ENCODE assay signal across 32 mouse cellular contexts in genomic region chr5:28290630-28291029, GRCm38 (mm10). TPM values are rescaled to one million over a fixed set of nuclear protein-coding genes. Genes with fewer than 3 reads are reported as not detected.
"Had no signal": no experiment of that assay in that cellular context is flagged by ENCODE, and none has a peak within 500 bp of the region (broad histone marks: within the 10 kb centered on the region; RNA-seq: fewer than 3 reads in every experiment).

No protein-coding gene starts in this region.

- H3K9ac ChIP-seq: heart, embryonic 13.5 days; heart, embryonic 15.5 days; hindbrain, embryonic 12.5 days; hindbrain, embryonic 14.5 days; kidney, embryonic 15.5 days; limb, embryonic 13.5 days; limb, embryonic 15.5 days; liver, embryonic 12.5 days; liver, embryonic 14.5 days had no signal

- H3K4me2 ChIP-seq: heart, embryonic 11.5 days; heart, embryonic 13.5 days; heart, embryonic 15.5 days; hindbrain, embryonic 12.5 days; hindbrain, embryonic 14.5 days; kidney, embryonic 15.5 days; limb, embryonic 13.5 days; limb, embryonic 15.5 days; liver, embryonic 12.5 days had no signal

- H3K36me3 ChIP-seq: heart, embryonic 13.5 days; heart, embryonic 15.5 days; hindbrain, embryonic 10.5 days; hindbrain, embryonic 12.5 days; kidney, embryonic 15.5 days; limb, embryonic 13.5 days; limb, embryonic 15.5 days; liver, embryonic 12.5 days had no signal

- DNase-seq: gastrocnemius, adult 2 months; gastrocnemius, postnatal 10 days; gastrocnemius, postnatal 25 days; heart, adult 2 months; heart, postnatal 14 days; heart, postnatal 36 days; kidney, adult 11 months; kidney, postnatal 14 days; kidney, postnatal 36 days; layer of hippocampus, adult 9-11 months; layer of hippocampus, postnatal 36 days; left cerebral cortex, postnatal 4 days had no signal

- ATAC-seq: forebrain, embryonic 16.5 days; hindbrain, embryonic 16.5 days; inflammation-experienced regulatory T-cells, adult 6 months; liver, embryonic 12.5 days had no signal

- H3K27ac ChIP-seq: gastrocnemius, adult 2 months; heart, adult 2 months; heart, embryonic 13.5 days; heart, embryonic 15.5 days; hindbrain, embryonic 10.5 days; hindbrain, embryonic 12.5 days; hindbrain, embryonic 14.5 days; kidney, embryonic 15.5 days; kidney, postnatal 0 days; limb, embryonic 13.5 days; limb, embryonic 15.5 days; liver, embryonic 12.5 days; liver, embryonic 14.5 days had no signal

- H3K4me1 ChIP-seq: heart, embryonic 13.5 days; heart, embryonic 15.5 days; hindbrain, embryonic 12.5 days; limb, embryonic 13.5 days; limb, embryonic 15.5 days; liver, embryonic 12.5 days had no signal

- H3K27me3 ChIP-seq: heart, embryonic 15.5 days; hindbrain, embryonic 12.5 days; kidney, embryonic 15.5 days; limb, embryonic 13.5 days; limb, embryonic 15.5 days had no signal

- H3K9me3 ChIP-seq: heart, embryonic 13.5 days; heart, embryonic 15.5 days; hindbrain, embryonic 10.5 days; hindbrain, embryonic 12.5 days; kidney, embryonic 15.5 days; limb, embryonic 13.5 days; limb, embryonic 15.5 days; liver, embryonic 12.5 days had no signal

- H3K4me3 ChIP-seq: gastrocnemius, adult 2 months; heart, adult 2 months; heart, embryonic 13.5 days; heart, embryonic 15.5 days; hindbrain, embryonic 10.5 days; hindbrain, embryonic 12.5 days; kidney, embryonic 15.5 days; limb, embryonic 13.5 days; limb, embryonic 15.5 days; liver, embryonic 12.5 days had no signal

RNA-seq across cellular contexts. Expression of gene Cnpy1, which starts 45.0 kb away (rescaled TPM):
- total RNA-seq: gastrocnemius, adult 2 months; gastrocnemius, postnatal 10 days; gastrocnemius, postnatal 25 days; gastrocnemius, postnatal 4 days; granulocyte monocyte progenitor cell, adult 5-6 weeks; heart, adult 2 months; heart, postnatal 14 days; heart, postnatal 36 days; left cerebral cortex, postnatal 25 days had no signal
- polyA plus RNA-seq: heart, adult 2 months; heart, embryonic 11.5 days; heart, embryonic 13.5 days; heart, embryonic 15.5 days; heart, postnatal 0 days; inflammation-experienced regulatory T-cells, adult 6 months; limb, embryonic 11.5 days; limb, embryonic 15.5 days; liver, embryonic 12.5 days had no signal
